Mouse (Mus musculus) layer of hippocampus, adult 9-10 months (tissue): ENCODE measurements around the gene Stox2.
A peak's percentile ranks its signal among the peaks of the same experiment; 100 is the strongest.

Experiments used
- DNase-seq: peaks from one replicate; pipeline ENCODE4 v3.0.0; 2022; ENCODE audit warnings: low spot score

Gene Stox2

GRCm38 (mm10) chr8:47182292-47182691 lies 263.9 kb downstream of the Stox2 start:
- DNase-seq: no peak

GRCm38 (mm10) chr8:47181032-47181698 lies 265.0 kb downstream of the Stox2 start:
- no peak for DNase-seq

GRCm38 (mm10) chr8:47180181-47180580 lies 266.0 kb downstream of the Stox2 start:
- no peak for DNase-seq

DNA sequence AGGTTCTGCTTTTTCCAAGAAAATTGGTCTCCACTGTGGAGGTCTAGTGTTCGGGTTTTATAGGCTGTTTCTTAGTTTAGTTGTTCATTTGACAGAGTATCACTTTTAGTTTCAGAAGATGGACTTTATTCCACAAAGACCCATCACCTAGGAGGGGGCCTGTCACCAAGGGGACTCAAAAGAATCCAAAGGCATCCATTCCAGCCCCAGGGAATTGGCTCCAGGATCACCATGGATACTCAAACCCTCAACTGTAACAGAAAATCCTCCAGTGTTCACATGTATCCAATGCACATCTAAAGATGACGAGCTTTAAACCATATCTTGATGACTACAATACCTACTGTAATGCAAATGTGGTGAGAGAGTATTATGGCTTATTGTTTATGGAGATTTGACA lies 267.4 kb downstream of the Stox2 start:
- no peak for DNase-seq

GRCm38 (mm10) chr8:47173823-47174222 lies 272.3 kb downstream of the Stox2 start:
- no peak for DNase-seq

DNA sequence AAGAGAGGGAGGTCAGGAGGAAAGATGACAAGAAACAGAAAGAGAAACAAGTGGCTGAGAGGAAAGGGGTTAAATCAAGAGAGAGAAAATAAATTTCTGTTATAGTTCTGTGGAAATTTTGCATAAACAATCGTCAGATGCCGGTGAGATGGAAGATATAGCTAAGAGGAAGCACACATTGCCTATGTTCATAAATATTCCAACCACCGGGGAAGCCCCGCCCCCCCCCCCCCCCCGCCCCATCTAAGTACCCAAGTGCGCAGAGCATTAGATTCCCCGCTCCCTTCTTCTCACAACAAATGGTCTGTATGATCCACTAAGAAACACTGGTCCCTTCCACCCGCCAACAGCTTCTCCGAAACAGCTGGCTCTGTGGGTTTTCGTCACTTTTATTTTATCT lies 273.3 kb downstream of the Stox2 start:
- no peak for DNase-seq

GRCm38 (mm10) chr8:47160688-47161087 lies 285.5 kb downstream of the Stox2 start:
- DNase-seq: peak; percentile 21

GRCm38 (mm10) chr8:47154521-47154920 lies 291.6 kb downstream of the Stox2 start:
- no peak for DNase-seq

- no peak for DNase-seq
Measured at GRCm38 (mm10) chr8:47145258-47145657, 300.9 kb downstream of the Stox2 start.

DNA sequence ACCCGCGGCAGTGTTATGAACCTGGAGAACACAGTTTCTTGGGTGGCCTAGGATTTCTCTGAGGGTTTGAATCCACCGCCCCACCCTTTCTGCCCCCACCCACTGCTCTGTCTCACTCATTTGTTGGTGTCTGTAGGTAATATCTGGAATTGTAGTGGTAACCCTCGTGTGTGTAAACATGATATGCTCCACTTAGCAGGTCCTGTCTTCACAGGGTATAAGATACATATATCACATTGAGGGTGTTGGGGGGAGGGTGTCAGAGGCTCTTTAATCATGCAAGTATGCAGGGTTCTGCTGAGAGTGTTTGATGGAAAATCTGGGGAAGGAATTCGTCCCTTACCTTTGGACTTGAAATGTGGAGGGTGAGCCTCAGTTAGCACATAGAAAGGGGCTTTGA lies 310.1 kb downstream of the Stox2 start:
- no peak for DNase-seq

DNA sequence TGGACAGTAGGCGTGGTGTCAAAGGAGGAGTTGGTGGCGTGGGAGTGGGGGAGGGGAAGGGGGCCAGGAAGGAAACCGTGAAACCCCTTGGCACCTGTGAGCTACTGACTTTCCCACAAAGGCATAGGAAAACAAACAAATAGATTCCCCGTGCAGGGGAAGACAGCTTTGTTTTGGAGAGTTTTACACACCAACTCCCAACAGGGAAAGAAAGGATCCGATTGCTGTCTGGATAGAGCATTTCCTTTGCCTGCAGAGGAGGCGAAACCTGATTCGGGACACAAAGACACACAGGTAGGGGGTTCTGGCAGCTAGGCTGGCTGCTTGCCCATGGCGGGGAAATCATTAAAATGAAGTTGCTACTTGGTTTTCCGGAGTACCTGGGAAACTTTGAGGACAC lies 310.6 kb downstream of the Stox2 start:
- no peak for DNase-seq

- no peak for DNase-seq
Measured at GRCm38 (mm10) chr8:47134736-47135135, 311.4 kb downstream of the Stox2 start.

- no peak for DNase-seq
Measured at GRCm38 (mm10) chr8:47133381-47133780, 312.8 kb downstream of the Stox2 start.
